Mouse (Mus musculus): Measurements from ENCODE around the gene Arntl2.
"Not testable (repeated sequence)": the region's sequence is repeated elsewhere in the genome, so short reads cannot be mapped to it uniquely, and the experiment has no call there.

The Arntl2 gene

DNA sequence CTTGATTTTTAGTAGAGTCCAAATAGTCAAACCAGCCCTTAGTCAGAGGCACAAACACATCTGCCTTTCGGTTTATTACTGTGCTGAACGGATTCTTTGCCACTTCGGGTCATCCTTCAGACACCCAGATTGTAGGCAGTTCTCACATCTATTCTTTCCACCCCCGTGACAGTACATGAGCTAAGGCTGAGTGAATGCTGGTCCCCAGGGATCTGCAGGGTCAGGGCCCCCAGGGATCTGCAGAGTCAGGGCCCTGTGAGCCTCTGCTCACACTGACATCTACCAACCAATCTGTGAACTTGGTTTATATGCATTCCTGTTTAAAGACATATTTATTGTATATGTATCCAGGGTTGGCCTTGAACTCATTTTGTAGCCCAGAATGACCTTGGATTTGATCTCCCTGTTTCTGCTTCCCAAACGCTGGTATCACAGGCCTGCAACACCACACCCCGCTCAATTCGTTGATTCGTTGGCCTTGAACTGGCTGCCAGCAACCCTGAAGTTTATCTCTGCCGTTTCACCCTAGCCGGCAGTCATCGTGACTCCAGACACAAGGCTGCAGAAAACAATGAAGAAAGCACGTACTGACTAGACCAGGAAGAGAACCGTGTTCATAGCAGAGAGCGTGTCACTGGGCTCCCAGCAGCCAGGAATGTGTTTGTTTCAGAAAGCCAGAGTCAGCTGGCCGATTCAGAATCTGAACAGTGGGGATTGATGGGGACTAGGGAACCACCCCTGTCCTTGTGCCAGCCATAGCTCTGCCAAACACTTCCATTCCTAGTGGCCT is 50.3 kb downstream of the Arntl2 start:
- no peak for DNase-seq (ENCODE audit: extremely low spot score, low spot score)

DNA sequence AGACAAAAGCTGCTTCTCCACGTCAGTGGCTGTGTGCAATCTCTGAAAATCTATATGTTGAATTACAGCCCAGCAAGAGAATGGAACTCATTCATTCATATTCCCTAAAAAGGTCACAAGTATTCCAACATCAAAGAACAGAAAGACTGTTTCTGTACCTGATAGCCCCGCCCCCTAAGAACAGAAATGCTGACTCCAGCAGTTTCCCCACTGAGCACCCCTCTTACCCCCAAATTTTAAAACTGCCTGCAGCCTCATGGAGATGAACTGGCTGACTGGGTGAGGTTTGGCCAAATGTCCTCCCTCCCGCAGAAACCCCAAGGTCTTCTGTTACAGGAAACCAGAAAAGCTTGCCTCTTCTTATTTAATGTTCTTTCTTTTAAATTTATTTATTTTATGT is 51.5 kb downstream of the Arntl2 start:
- DNase-seq (ENCODE audit: extremely low spot score, low spot score) = no peak

DNA sequence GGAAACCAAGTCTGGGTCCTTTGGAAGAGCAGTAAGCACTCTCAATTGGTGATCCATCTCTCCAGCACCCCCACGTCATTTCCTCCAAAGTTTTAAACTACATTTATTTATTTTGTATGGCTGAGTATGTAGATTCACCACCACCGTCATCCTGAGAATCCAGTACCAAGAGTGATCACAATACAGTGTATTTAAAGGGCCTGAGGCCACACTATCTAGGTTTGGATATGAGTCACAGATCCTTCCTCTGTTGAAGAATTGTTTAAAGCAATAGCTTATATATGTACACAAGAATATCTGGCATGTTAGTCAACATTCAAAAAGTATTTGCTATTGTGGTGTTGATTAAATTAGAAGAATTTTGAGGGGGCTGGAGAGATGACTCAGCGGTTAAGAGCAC is 52.4 kb downstream of the Arntl2 start:
- no peak for DNase-seq (ENCODE audit: extremely low spot score, low spot score)

DNA sequence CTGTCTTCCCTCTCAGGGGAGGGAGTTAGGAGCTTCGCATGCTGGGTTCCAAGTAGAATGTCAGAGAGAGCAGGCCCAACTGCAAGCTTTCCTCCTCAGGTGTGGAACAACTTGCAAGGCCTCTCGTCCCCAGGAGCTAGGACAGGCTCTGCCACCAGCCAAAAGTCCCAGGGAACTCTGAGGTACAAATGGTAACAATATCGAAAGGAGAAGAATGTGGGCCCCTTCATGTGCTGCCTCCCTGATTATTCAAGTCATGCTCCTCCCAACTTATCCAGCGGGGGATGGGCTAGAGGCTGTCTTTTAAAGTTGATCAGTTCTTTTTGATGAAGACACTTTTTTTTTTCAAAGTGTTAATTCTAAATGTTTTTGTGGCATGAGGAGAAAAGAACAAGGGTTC is 54.2 kb downstream of the Arntl2 start, which contains the start of gene Smco2:
Smco2 (plus strand) TSS at position 55 of the 400 bp plus-strand sequence.
- DNase-seq (ENCODE audit: extremely low spot score, low spot score) = no peak

DNA sequence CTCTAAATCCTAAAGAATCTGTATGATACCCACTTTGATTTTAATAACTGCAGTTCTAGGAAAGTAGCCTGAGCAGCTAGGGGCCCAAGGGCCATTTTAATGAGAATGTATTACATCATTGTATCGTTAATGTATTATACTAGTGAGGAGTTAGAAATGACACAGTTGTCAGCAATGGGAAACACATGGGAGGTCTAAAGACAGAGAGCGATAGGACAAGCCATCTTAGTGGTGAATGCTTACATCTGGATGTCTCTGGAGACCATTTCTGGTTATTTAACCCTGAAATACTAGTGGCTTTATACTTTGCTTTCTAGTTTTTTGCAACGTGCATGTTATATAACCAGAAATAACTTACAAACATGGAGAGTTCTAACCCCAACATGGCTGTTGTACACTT is 56.1 kb downstream of the Arntl2 start:
- DNase-seq (ENCODE audit: extremely low spot score, low spot score) = no peak

DNA sequence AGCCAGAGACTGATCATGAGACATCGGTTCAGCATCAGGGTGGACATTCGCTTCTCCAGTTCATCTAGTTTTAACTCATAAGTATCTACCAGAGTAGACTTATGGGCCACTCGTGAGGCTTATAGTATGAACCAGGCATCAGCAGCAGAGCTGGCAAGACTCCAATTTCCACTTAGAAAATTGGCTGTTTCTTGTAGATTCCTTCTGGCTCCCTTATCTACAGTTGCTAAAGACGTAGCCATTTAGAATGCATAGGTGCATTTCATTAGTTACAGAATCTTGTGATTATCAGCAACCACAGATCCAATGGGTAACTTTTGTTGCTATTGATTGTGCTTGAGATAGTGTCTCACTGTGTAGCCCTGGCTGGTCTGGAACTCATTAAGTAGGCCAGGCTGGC is 56.9 kb downstream of the Arntl2 start:
- DNase-seq (ENCODE audit: extremely low spot score, low spot score) = no peak

DNA sequence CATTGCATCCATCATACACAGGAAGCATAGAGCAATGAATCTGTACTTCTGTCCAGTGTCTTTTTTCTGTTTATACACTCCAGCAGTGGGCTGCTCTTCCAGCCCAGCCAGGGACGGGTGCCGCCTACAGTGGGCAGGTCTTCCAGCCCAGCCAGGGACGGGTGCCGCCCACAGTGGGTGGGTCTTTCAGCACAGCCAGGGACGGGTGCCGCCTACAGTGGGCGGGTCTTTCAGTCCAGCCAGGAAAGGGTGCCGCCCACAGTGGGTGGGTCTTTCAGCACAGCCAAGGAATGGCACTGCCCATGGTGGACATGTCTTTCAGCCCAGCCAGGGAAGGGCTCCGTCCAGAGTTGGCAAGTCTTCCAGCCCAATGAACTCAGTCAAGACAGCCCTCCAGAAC is 59.3 kb downstream of the Arntl2 start:
- DNase-seq (ENCODE audit: extremely low spot score, low spot score) = no peak

DNA sequence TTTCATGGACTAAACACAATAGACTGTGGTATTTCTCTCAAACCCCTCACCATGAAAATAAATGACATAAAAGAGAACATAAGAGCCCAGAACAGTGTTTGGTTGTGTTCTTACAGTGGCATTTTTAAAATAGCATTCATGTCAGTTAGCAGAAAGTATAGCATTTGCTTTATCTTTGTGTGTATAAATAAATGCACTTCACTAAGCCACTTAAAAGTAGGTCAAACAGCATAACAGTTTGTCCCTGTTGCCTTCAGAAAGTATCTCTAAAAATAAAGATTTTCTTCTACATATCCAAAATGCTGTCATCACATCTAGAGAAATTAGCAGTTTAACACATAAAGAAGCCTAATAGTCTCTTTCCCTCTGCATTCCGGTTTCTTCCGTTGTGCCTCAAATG is 61.5 kb downstream of the Arntl2 start:
- no peak for DNase-seq (ENCODE audit: extremely low spot score, low spot score)

DNA sequence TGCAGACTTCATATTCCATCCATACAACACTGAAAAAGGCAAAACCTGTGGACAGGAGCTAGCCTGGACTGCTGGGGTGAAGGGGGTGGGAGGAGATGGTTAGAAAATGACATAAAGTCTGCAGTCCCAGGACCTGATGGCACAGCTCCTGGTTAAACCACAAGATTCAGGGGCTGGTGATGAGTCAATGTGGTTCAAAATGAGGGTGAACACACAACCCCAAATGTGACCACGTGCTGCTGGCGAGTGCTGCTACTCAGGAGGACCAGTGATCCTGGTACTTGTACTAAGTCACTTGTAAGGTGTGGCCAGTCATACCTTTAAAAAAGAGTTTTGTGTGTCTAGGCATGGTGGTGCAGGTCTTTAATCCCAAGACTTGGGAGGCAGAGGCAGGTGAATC is 67.3 kb downstream of the Arntl2 start:
- no peak for DNase-seq (ENCODE audit: extremely low spot score, low spot score)

DNA sequence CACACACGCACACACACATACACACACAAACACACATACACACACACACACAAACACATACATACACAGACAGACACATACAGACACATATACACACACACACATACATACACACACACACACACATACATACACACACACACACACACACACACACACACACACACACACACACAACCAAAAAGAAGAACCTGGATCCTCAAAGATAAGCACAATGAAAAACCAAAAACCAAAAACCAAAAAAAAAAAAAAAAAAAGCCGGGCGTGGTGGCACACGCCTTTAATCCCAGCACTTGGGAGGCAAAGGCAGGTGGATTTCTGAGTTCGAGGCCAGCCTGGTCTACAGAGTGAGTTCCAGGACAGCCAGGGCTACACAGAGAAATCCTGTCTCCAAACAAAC is 68.5 kb downstream of the Arntl2 start:
- not testable (repeated sequence) for DNase-seq (ENCODE audit: extremely low spot score, low spot score)

DNA sequence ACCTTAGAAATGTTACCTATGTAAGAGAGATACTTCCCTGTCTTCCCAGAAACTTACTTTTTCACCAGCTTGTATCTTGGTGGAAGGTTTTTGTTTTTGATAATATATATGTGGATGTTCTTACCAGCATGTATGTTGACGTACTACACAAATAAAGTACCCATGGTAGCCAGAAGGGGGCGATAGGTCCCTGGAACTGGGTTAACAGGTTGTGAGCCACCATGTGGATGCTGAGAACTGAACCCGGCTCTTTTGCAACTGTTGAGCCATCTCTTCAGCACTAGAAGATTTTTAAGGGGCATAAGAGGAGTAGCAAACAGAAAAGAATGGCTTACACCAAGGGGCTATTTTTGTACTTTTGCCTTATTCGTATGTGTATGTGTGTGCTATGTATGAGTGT is 69.8 kb downstream of the Arntl2 start:
- DNase-seq (ENCODE audit: extremely low spot score, low spot score) = no peak

DNA sequence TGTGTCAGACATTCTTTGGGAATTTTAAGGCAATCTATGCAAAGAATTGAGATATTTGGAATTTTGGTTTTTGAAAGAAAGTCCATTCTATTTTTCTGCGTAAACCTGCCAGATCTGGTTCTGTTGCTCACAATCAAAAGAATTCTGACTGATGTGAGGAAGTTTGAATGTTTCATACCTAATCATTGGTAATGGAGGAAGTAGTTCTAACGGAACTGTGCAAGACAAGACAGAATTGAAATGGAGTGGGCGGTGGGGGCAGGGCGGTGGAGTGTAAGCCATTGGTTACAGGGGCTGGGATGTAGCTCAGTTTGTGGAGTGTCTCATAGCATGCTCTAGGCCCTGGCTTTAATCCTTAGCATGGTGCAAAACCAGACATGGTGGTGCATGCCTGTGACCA is 76.1 kb downstream of the Arntl2 start:
- no peak for DNase-seq (ENCODE audit: extremely low spot score, low spot score)

DNA sequence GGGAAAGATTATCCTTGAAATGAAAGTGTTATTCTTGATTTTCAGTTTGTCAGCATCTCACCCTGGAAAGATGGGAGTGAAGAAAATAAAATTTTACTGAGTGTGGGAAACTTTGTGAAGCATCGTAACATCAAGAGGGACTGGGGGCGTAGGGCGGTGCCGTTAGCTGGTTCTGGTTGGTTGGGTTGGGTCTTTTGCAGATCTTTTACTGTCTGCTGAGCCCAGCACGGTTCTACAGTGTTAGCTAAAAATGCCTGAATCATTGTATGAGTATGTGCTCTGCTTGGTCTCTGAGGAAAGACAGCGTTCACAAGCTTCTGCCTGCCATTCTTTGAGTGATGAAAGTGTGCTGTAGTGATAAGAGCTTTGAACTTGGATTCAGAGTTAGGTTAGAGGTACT is 78.6 kb downstream of the Arntl2 start:
- no peak for DNase-seq (ENCODE audit: extremely low spot score, low spot score)

DNA sequence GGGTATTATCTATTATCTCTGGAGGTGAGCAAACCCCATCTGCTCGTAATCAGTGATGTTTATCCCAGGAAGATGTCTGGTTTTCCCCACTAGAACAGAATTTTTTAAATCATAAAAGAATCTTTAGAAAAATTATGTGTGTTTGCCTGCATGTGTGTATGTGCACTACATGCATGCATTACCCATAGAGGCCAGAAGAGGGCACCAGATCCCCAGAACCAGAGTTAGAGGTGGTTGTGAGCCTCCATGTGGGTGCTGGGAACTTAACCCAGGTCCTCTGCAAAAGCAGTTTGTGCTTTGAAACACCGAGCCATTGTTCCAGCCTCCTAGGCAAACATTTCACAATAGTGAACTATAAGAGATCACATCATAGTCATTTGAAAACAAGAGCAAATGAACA is 81.0 kb downstream of the Arntl2 start:
- no peak for DNase-seq (ENCODE audit: extremely low spot score, low spot score)

DNA sequence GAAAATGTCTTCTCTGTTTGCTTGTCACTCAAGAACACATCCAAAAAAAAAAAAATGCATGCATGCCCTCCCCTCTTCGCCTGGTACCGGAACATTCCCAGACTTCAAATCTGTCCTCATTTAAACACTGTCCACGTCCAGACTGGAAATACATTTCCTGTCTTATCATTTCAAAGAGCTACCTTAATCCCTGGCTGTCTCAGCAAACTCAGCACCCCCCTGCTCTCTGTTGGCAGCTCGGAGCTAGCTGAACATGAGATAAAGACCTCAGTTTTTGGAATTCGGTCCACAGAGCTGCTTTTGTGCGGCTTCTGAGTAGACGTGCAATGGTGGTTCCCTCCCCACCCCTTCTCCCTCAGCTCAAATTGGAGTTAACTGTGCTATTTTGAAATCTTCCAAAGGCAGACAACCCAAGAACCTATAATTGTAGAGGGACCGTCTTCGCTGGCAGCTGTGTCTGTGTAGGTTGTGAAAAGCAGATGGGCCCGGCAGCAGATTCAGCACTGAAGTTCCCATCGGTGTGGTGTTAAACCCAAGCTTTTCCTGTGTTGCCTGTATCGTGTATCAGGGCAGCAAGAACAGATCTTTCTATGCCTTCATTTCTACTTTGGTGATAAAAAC is 81.7 kb downstream of the Arntl2 start:
- DNase-seq (ENCODE audit: extremely low spot score, low spot score) = no peak

DNA sequence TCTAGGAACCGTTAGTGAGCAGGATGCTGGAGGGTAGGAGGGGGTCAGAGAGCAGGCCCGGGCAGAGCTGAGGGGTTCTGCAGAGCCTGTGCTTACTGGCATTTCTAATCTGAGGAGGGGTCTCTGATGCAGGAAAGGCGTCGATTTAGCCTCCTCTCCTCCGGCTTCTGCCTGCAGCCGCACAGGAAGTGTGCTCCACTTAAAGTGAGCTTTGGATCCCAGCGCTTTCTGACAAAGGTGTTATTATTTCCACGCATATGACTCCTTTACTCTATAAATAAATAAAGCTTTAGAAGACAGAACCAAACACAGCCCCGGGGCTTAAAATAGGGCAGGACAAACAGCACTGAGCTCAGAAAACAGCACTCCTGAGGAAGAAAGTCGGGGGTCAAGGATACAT is 83.1 kb downstream of the Arntl2 start:
- no peak for DNase-seq (ENCODE audit: extremely low spot score, low spot score)

DNA sequence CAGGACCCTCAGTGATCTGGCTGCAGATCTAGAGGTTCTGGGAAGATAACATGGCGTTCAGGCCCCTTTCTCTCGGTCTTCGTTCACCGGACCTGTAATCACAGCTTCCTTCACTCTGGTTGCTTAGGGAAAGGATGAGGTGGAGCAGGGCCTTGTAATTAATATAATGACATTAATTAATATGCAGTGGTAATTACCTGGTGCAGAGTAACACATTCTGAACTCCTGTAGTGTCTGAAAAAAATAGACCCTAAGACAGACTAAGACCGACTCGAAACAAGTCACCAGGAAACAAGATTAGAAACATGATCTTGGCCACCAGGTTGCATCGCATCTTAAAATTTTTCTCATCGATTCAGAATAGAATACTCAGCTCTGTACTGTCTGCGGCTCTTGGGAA is 84.0 kb downstream of the Arntl2 start:
- DNase-seq (ENCODE audit: extremely low spot score, low spot score) = no peak

DNA sequence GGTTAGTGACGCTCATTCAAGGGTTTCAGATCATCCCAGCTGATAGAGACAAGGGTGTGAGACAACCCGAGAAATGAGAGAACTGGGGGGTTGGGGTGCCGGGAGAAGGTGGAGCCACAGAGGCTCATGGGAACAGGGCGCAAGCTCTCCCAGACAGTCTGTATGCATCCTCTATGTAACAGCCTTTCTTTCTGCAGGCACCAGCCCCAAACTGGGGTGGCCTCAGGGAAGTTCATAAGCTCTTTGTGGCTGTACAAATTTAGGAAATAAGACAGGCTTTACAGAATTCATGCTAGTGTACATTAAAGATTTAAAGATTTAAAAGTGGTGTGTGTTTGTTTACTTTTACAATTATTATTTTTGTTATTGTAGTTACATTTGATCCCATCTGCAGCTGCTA is 84.4 kb downstream of the Arntl2 start:
- DNase-seq (ENCODE audit: extremely low spot score, low spot score) = no peak

DNA sequence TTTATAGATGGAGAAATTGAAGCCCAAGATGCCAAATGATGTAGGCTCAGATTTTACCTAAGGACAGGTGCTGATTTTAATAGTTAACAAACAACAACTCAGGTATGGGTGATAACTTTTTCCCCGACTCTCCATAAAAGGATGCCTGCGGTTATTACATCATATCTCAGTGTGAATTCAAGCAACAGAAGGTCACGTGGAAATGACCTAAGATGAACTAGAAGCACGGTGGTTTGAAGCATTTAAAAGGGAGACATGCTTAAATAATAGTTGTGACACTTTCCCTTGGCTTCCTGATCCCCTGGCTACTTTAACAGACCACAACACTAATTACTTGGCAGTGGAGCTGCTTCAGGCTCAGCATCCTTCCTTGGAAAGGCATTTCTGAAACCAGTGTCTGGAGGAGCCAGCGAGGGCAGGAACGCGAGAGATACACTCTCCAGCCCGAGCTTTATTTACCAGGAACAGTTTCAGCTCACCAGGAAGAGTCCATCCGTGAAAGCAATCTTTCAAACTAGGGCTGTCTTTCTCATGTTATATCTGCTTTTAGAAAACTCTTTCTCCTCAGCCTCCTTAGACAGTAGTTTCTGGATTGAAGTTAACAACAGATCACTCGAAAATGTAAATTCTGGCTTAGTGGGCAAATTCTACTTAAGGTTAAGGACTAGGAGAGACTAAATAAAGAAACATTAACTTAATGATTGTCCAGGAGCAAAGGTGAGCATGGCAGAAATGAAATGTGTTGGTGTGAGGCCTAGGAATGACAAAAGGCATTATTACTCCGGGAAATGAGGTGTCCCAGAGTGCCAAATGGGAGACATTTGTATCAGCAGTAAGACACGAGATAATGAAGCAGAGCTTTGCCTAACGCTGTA is 86.3 kb downstream of the Arntl2 start:
- DNase-seq (ENCODE audit: extremely low spot score, low spot score) = no peak

Data from neural tube, embryonic 10.5 days (tissue).